Mouse (Mus musculus) thymus, adult 2 months (tissue): ENCODE results near the gene Hdac5. TPM values are rescaled to one million over a fixed set of nuclear protein-coding genes. Genes with fewer than 3 reads are reported as not detected.

Experiments
- DNase-seq: peaks from one replicate; pipeline ENCODE4 v3.0.0; 2021
- H3K27ac ChIP-seq: fragments of 200-500 bp; 2 replicates; pipeline ENCODE4 v1.5.1; 2012; ENCODE audit warnings: low read length, control low read depth; ENCODE audit not compliant: control insufficient read depth, insufficient read depth
- H3K27me3 ChIP-seq: fragments of 200-500 bp; 2 replicates; pipeline ENCODE4 v1.6.1; 2012; ENCODE audit warnings: mild to moderate bottlenecking, low read length, moderate library complexity, mixed read lengths; ENCODE audit not compliant: control insufficient read depth, insufficient read depth
- H3K36me3 ChIP-seq: fragments of 200-500 bp; 2 replicates; pipeline ENCODE4 v1.6.1; 2012; ENCODE audit warnings: mild to moderate bottlenecking, low read length, moderate library complexity; ENCODE audit not compliant: control insufficient read depth, insufficient read depth
- H3K4me1 ChIP-seq: fragments of 200-500 bp; replicated peaks from 2 replicates; pipeline ENCODE4 v1.6.1; 2012; ENCODE audit warnings: low read length; ENCODE audit not compliant: control insufficient read depth, insufficient read depth
- H3K4me3 ChIP-seq: fragments of 200-500 bp; 2 replicates; pipeline ENCODE4 v1.5.1; 2012; ENCODE audit warnings: mild to moderate bottlenecking, low read length, control low read depth, moderate library complexity; ENCODE audit not compliant: control insufficient read depth, insufficient read depth
- CTCF ChIP-seq: fragments of 200-500 bp; IDR thresholded peaks from 2 replicates; pipeline ENCODE4 v1.5.1; 2012; ENCODE audit warnings: mild to moderate bottlenecking, control low read depth, low read length, moderate library complexity, borderline replicate concordance; ENCODE audit not compliant: control insufficient read depth, poor library complexity, insufficient read depth; ENCODE audit errors: extremely low read depth
- POLR2A ChIP-seq: fragments of 200-500 bp; IDR thresholded peaks from 2 replicates; pipeline ENCODE4 v1.6.1; 2012; ENCODE audit warnings: mild to moderate bottlenecking, low read length, control low read depth, moderate library complexity; ENCODE audit not compliant: control insufficient read depth, poor library complexity, insufficient read depth; ENCODE audit errors: extremely low read depth
- WGBS: fragments of 180-500 bp; shearing (Covaris S2); methylation state at CpG from one replicate; pipeline ENCODE4 v1.1.7; 2018; 5-methylcytosine and 5-hydroxymethylcytosine counted together
- polyA plus RNA-seq: library from polyadenylated mRNA; depleted of rRNA; stranded (reverse); fragments of >200 nt; gene quantifications from 2 replicates; pipeline ENCODE4 v1.2.3, GENCODE M21; 2012

The Hdac5 gene
- polyA plus RNA-seq, 1 experiment = 76.8 TPM

DNA sequence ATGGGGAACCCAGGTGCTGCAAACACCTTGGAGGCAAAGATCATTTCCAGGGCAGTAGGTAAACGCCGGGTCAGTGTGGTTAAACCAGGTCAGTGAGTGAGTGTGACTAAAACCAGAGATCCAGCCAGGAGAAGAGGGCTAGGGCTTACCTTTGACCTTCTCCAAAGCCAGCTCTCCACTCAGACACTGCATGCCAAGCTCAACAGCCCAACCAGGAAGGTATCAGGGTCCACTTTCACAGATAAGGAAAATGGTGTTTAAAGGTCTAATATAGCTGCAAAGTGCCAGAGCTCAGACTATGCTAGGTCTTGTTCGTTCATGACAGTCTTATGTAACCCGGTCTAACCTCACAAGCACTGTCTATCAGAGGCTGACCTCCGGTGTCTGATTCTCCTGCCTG is 11.3 kb upstream of the Hdac5 start:
- Histone ChIP-seq H3K4me3 (no peak overlapping the region), H3K27ac (no peak overlapping the region), H3K27me3 (peaks cover 4% of the 10 kb centered on the region; the same call in 1 of the 2 replicates), H3K36me3 (no peaks in the 10 kb centered on the region), H3K4me1 (peaks cover 5% of the 10 kb centered on the region; the same call in 1 of the 2 replicates)
- DNase-seq = no peak
- TF ChIP-seq CTCF = no peak
- TF ChIP-seq POLR2A = no peak
- 93% methylated on average over 5 of the region's 5 CpGs for WGBS

DNA sequence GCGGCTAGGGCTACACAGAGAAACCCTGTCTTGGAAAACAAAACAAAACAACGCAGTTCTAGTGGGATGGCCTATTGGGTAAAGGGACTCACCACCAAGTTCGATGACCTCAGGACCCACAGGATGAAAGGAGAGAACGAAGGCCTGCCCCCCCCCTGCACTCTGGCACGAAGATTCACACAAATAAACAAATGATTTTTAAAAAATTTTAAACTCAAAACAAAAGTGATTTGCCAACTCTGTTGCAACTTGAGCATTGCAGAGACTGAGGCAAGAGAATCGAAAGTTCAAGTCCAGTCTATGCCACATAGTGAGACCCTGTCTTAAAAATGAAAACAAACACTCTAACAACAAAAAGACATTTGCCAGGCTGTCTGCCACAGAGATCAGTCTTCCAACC is 10.7 kb upstream of the Hdac5 start:
- H3K4me3 ChIP-seq = no peak overlapping the region

DNA sequence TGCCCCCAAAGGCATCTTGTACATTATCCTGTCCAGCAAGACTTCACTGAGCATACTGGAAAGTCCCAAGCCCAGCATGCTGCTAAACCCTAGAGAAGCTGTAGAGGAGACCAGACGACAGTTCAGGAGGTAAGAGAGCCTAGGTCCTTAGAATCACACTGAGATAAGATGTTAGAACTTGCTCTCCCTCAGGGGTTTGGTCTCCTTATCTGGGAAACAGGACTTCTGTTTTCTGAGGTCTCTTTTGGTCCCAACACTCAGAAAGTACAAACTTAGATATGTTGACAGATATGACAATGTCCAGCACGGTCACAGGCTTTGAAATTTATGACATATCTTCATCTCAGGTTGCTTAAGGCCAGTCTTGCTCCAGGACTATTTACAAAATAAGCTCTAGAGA is 6.1 kb upstream of the Hdac5 start:
- no peaks in the 10 kb centered on the region for H3K36me3 ChIP-seq
- no peaks in the 10 kb centered on the region for H3K27me3 ChIP-seq
- WGBS = 80% methylated on average over 2 of the region's 2 CpGs
- no peak for DNase-seq
- no peak overlapping the region for H3K27ac ChIP-seq
- TF ChIP-seq CTCF (no peak), POLR2A (no peak)
- no peaks in the 10 kb centered on the region for H3K4me1 ChIP-seq
- no peak overlapping the region for H3K4me3 ChIP-seq

More for the DNA sequence above, 10.7 kb upstream of the Hdac5 start:
- no peak for TF ChIP-seq CTCF
- no peak for TF ChIP-seq POLR2A
- Histone ChIP-seq H3K27me3 (peaks cover 4% of the 10 kb centered on the region; the same call in 1 of the 2 replicates), H3K4me1 (peaks cover 5% of the 10 kb centered on the region; the same call in 1 of the 2 replicates), H3K36me3 (no peaks in the 10 kb centered on the region), H3K27ac (no peak overlapping the region)
- 94% methylated on average over 6 of the region's 6 CpGs for WGBS
- DNase-seq = no peak

DNA sequence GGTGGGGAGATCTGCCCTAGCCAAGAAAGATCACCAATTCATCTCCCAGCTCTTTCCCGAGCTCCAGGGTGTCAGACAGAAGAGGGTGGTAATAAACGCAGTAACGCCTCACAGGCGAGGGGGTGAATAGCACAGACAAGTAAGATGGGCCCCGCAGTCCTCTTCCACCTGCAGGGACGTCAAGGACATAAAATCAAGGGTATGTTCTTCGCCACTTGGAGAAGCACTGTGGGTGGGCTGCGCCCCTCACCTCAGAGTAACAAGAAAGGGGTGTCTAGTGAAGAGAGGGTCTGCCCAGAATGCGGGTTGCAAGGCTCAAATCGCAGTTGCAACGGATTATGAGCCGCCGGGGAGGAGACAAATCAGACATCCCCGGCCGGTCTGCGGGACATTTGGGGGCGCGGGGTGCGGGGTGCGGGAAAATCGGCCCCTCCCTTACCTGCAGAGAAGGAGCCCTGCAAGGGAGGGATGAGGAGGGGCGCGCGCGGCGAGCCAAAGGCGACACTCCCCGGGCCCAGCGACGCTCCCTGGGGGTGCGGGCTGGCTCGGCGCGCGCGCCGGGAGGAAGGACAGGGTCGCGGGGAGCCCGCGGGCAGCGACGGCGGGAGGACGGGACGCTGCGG is 524 bp downstream of the Hdac5 start:
- Histone ChIP-seq H3K27me3 (no peaks in the 10 kb centered on the region; the same call in 1 of the 2 replicates), H3K4me1 (peaks cover 17% of the 10 kb centered on the region), H3K36me3 (no peaks in the 10 kb centered on the region), H3K27ac (no peak overlapping the region), H3K4me3 (peak overlapping the region; percentile 56)
- 1% methylated on average over 47 of the region's 47 CpGs for WGBS
- TF ChIP-seq CTCF (no peak), POLR2A (no peak)
- DNase-seq = no peak

DNA sequence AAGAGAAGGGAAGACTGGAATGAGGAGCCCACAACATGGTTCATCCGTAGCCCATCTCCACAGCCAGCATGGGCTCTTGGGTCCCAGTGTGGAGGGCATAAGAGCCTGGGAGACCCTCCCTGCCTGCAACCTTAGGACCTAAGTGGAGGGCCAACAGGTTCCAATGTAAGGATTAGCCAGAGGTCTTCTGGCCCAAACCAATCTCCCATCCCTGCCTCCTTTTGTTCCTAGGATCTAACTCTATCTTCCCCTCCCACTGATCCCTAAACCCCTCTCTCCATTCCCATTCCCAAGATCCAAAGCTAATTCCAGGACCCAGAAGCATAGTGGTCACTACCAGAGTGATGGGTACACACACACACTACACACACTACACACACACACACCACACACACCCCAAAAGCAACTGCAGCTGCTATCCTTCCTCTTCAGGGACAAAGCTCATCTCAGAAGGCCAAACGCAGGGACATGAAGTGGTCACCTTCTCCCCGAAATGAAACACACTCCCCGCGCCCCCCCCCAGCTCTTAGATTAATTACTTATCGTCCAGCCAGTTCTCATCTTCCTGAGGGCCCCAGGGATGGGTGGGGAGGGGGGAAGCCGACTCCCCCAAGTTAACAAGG is 1.2 kb downstream of the Hdac5 start:
- Histone ChIP-seq H3K4me1 (peaks cover 17% of the 10 kb centered on the region), H3K27ac (no peak overlapping the region), H3K36me3 (no peaks in the 10 kb centered on the region), H3K27me3 (no peaks in the 10 kb centered on the region; the same call in 1 of the 2 replicates), H3K4me3 (peak overlapping the region; percentile 56; the same call in 1 of the 2 replicates)
- TF ChIP-seq POLR2A = no peak
- no peak for TF ChIP-seq CTCF
- 33% methylated on average over 7 of the region's 7 CpGs for WGBS
- DNase-seq = no peak

DNA sequence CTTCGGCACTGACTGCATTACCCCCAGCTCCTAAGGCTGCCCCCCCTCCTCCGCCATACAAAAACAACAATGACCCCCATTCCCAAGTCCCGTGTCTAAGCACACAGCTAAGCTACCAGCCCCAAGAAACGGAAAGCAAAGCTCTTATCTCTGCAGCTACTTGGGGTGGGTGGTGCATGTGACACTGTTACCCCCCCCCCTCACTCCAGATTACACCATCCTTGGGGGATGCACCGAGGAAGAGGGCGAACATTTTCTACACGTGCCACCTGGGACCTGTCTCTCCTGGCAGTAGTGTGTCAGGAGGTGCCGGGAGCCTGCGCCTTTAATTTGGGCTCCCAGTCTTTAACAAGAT is 1.8 kb downstream of the Hdac5 start:
- WGBS = 89% methylated on average over 9 of the region's 9 CpGs
- no peak overlapping the region for H3K4me3 ChIP-seq
- H3K27ac ChIP-seq = no peak overlapping the region
- DNase-seq = no peak
- H3K36me3 ChIP-seq = no peaks in the 10 kb centered on the region
- no peaks in the 10 kb centered on the region; the same call in 1 of the 2 replicates for H3K27me3 ChIP-seq
- no peak for TF ChIP-seq POLR2A
- no peak for TF ChIP-seq CTCF
- peaks cover 17% of the 10 kb centered on the region for H3K4me1 ChIP-seq
